Mouse (Mus musculus): ENCODE results near the gene Npm1. TPM values are rescaled to one million over a fixed set of nuclear protein-coding genes. Genes with fewer than 3 reads are reported as not detected.
A peak's percentile ranks its signal among the peaks of the same experiment; 100 is the strongest.

Npm1 gene
- total RNA-seq, 2 experiments from 2014 or later, result 225 to 246 TPM

- peak; percentile 52 to 67 for DNase-seq (ENCODE audit: low spot score in 2 of 2)
Measured at GRCm38 (mm10) chr11:33147171-33147571, 15.8 kb downstream of the Npm1 start, which contains the start of gene Fgf18. Gene Fgf18 (minus strand): TSS chr11:33147400.

GRCm38 (mm10) chr11:33146651-33147131 lies 16.3 kb downstream of the Npm1 start:
- DNase-seq (ENCODE audit: low spot score in 2 of 2), result peak; percentile 42 to 59

- DNase-seq (ENCODE audit: low spot score in 2 of 2), result peak; percentile 84
Measured at GRCm38 (mm10) chr11:33146143-33146497, 16.9 kb downstream of the Npm1 start.

DNA sequence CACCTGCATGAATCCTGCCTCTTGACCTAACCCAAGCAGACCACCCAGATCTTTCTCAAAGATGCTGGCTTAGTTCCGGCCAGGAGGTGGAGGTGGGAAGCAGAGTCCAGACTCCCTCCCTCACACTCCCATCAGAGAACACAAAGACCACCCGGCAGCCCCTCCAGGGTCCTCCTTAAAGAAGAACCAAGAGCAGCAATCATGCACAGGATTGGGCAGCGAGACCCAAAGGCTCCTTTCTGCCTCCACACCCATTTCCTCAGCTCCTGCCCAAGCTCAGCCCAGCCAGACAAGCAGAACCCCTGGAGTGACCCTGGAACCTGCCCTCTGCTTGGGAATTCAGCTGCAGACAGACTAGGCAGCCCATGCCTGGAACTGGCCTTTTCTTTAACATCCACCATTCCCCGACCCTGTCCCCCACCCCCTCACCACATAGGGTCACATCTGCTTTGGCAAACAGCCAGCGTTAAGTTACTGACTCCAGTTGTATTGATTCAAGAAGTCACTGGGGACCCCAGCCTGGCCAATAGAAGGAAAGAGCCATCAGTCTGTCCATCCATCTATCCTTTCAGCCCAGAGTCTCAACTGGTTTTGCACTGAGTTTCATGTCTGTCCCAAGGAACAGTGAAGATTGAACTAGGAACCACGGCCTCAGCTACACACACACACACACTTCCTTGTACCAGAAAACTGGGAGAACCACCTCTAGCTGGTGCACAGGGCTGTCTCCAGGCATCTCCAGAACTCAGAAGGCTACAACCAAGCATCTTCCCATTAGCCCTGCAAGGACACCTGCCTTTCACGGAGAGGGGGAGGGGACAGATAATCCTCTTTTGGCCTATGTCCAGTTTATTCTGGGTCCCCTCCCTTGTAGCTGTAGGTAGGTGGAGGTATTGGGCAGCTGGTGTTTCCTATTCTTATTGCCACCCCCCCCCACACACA lies 17.5 kb downstream of the Npm1 start:
- no peak for DNase-seq (ENCODE audit: low spot score in 2 of 2)

GRCm38 (mm10) chr11:33143906-33144305 lies 19.1 kb downstream of the Npm1 start:
- no peak for DNase-seq (ENCODE audit: low spot score in 2 of 2)

- no peak for DNase-seq (ENCODE audit: low spot score in 2 of 2)
Measured at GRCm38 (mm10) chr11:33142801-33143200, 20.2 kb downstream of the Npm1 start.

DNA sequence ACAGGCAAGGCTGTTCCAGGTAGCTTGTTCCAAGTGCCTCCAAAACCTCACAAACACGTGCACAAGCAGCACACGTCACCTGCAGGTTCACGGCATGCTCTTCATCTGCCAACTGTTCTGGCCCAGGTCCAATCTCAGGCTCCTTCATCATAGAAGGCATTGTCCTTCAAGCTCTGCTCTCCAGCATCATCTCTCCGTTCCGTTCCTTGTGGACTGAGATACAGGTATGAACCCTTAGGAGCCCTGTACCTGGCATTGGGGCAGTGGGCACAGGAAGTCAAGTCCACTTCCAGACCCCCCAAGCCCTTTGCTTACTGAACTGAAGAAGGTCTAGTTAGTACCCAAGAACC lies 22.9 kb downstream of the Npm1 start:
- no peak for DNase-seq (ENCODE audit: low spot score in 2 of 2)

- DNase-seq (ENCODE audit: low spot score in 2 of 2), result no peak
Measured at GRCm38 (mm10) chr11:33139458-33140110, 23.4 kb downstream of the Npm1 start.

DNA sequence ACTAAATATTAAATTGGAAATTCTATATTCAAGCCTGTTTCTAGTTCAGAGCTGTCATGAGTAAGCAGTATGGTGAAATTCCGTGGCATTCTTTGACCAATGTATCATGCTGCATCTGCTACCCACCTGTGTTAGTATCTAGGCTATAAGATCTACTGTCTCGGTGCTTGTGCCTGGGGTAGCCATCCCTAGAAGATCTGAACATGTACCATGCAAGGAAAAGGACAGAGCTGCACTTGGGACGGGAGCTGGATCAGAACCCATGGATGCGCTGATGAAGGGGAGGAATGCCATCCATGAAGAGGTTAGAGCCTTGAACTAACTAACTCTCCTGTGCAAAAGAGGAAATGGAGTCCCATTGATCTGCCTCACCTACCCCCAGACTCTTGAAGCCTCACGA lies 24.3 kb downstream of the Npm1 start:
- DNase-seq (ENCODE audit: low spot score in 2 of 2), result no peak

- DNase-seq (ENCODE audit: low spot score in 2 of 2), result no peak
Measured at GRCm38 (mm10) chr11:33134391-33134986, 28.5 kb downstream of the Npm1 start.

DNA sequence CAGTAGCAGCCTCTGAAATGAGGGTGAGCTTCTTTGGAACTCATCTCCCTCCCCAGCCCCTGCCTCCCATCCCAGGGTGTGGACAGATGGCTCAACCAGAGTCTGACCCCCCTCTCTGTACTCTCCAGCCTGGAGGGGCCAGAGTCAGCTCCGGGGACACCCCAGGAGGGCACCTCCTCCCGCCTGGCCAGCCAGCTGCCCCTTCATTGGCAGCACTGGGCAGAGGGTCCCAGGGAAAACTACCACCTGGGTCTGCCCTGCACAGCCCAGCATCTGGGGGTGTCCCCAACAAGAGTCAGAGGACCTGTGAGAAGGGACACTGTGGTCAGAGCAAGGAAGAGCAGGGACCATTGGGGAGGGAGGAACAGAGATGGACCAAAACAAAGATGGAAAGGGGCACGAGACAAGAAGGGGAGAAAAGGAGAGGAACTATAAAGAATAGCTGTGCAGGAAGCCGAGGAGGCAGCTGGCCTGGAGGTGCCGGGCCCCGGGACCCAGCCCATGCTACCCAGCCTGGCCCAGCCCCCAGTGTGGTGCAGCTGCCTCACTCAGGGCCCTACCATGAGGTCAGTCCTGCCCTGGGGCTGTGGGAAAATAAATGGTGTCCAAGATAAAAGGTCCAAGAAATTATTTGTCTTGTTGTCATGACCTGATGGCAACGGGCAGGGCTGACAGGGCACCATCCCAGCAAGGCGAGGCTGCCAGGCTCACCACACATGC lies 30.2 kb downstream of the Npm1 start:
- no peak for DNase-seq (ENCODE audit: low spot score in 2 of 2)

DNA sequence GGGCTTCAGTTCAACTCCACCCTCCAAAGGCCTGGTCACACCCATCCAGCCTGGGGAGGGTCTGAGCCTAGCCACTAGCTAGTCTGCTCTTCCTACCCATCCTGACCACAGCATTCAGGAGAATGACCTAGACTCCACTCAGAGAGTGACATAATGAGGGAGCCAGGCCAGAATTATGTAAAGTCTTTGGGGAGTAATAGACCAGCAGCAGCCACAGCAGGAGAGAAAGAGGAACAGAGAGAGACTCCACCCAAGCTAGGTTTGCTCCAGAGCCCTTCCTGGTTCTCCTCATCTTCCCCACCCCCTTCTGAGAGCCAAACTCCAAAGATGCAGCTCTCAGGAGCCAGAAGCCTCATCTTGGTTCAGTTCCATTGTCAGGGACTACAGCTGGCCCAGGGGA lies 35.9 kb downstream of the Npm1 start:
- no peak for DNase-seq (ENCODE audit: low spot score in 2 of 2)

GRCm38 (mm10) chr11:33122575-33123268 lies 40.3 kb downstream of the Npm1 start:
- no peak for DNase-seq (ENCODE audit: low spot score in 2 of 2)

DNA sequence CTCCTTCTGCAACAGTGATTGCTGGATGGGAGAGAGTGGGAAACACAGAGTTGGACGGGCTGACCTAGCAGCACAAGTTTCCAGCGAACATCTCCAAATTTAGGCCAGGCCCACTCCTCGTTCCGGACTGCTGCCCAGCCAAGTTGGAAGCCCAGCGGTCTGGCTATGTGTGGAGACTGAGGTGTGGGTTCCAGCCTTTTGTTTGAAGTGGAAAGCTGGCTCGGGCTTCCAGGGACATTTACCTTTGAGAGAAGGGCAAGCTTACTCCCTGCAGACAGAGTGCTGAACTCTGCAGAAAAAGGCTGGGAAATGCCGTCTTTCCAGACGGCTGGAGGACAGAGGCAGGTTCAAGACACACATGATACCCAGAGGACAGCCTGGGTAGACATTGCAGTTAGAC lies 43.5 kb downstream of the Npm1 start:
- DNase-seq (ENCODE audit: low spot score in 2 of 2), result no peak

- no peak for DNase-seq (ENCODE audit: low spot score in 2 of 2)
Measured at GRCm38 (mm10) chr11:33119116-33119515, 43.9 kb downstream of the Npm1 start.

GRCm38 (mm10) chr11:33118480-33118879 lies 44.5 kb downstream of the Npm1 start:
- no peak for DNase-seq (ENCODE audit: low spot score in 2 of 2)

DNA sequence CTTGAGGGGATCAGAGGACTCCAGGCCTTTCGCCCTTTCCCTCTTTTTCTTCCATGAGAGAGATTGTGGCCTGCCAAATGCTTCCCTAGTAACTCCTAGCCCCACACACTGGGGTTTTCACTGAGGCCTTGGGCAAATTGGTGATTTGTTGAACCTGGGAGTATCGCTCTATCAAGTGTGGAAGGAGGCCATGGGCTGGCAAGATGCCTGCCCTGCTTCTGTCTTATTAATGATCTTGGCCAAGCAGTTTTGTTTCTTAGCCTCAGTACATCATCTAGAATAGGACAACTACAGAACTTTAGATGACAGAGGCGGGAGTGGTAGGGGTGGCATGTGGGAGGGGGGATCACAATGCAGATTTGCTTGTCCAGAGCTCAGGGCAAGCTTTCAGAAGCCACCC lies 47.2 kb downstream of the Npm1 start:
- DNase-seq (ENCODE audit: low spot score in 2 of 2), result no peak

DNA sequence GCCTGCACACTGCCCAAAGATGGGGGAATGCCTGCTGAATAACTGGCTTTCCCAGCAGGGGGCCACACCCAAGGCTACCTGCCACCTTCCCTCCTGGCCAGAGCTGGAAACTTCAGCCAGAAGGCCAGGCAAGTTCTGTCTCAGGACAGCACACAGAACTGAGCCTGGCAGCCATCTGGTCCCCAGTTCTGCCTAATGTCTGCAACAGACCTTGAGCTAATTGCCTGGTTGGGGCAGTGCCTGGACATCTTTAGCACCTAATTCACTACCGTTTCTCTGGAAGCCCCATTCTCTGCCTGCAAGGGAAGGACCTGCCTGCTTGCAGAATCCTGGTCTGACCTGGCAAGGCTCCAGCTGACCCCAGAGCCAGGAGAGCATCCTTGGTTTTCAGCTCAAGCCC lies 50.6 kb downstream of the Npm1 start:
- peak in 1 of 2 experiments; percentile 21 for DNase-seq (ENCODE audit: low spot score in 2 of 2)

DNA sequence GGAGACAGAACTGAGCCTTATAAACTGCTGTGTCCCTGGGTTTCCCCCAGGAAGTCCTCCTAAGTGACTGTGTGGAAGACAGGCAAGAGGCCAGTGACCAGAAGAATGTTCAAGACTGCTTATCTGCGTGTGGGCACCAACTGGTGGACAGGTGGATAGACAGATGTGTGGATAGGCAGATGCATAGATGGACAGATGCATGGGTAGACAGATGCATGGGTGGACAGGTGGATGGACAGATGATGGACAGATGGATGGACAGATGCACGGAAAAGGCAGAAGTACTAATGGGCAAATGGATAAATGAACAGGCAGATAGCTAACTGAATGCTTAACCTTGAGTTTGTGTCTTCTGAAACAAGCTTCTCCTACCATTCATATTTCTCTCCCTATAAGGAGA lies 52.9 kb downstream of the Npm1 start:
- no peak for DNase-seq (ENCODE audit: low spot score in 2 of 2)

DNA sequence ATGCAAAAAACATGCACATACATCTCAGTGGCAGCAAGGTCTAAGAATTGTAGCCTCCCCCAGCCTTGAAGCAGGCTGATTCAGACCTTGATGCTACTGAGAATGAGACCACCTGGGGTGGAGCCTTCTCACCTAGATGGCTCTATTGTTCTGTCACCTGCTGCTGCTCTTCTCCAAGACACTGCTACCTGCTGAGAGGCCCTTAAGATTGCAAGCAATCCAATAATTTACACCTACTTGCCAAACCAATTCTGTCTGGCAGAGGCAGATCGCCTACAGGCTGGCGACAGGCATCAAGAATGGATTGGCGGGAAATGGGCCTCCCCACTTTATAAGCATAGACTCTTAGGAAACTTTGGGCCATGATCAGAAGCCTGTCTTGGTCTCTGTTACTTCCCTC lies 55.5 kb downstream of the Npm1 start:
- DNase-seq (ENCODE audit: low spot score in 2 of 2), result no peak

DNA sequence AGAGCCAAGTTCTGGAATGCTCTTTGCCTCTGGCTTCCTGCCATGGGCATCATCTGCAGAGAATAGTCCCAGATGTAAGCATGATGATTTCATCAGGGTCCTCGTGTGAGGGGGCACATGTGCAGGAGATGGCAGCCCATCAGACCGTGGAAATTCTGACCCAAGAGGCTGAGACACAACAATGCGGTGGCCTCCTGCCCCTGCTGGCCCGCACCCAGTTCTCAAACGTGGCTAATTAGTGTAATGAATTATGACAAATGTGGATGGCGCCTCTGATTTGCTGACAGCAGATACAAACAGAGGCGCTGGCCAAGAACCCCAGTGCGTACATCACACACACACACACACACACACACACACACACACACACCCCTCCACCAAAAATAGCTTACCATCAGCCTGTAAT lies 58.1 kb downstream of the Npm1 start:
- DNase-seq (ENCODE audit: low spot score in 2 of 2), result peak; percentile 33 to 52
